Mouse (Mus musculus): ENCODE data around the gene Zp1. TPM values are rescaled to one million over a fixed set of nuclear protein-coding genes. Genes with fewer than 3 reads are reported as not detected.

The Zp1 gene
- not detected for polyA plus RNA-seq (2017; shearing (Covaris generic))

GRCm38 (mm10) chr19:10920532-10920931 is at the start of gene Zp1:
Gene Zp1 (minus strand): TSS chr19:10920632.

GRCm38 (mm10) chr19:10949112-10949511 is 28.7 kb upstream of the Zp1 start, which contains the start of gene Ccdc86:
Gene Ccdc86 (minus strand): TSS chr19:10949266.

GRCm38 (mm10) chr19:10937110-10937563 is 16.7 kb upstream of the Zp1 start, which contains the start of gene Ptgdr2:
Gene Ptgdr2 (plus strand): TSS chr19:10937160.

GRCm38 (mm10) chr19:10895016-10895528 is 25.4 kb downstream of the Zp1 start, which contains the start of gene Prpf19:
Gene Prpf19 (plus strand): TSS chr19:10895231.

GRCm38 (mm10) chr19:10881426-10882154 is 38.8 kb downstream of the Zp1 start, which contains the start of gene Tmem109:
Gene Tmem109 (minus strand): TSS chr19:10882001.

DNA sequence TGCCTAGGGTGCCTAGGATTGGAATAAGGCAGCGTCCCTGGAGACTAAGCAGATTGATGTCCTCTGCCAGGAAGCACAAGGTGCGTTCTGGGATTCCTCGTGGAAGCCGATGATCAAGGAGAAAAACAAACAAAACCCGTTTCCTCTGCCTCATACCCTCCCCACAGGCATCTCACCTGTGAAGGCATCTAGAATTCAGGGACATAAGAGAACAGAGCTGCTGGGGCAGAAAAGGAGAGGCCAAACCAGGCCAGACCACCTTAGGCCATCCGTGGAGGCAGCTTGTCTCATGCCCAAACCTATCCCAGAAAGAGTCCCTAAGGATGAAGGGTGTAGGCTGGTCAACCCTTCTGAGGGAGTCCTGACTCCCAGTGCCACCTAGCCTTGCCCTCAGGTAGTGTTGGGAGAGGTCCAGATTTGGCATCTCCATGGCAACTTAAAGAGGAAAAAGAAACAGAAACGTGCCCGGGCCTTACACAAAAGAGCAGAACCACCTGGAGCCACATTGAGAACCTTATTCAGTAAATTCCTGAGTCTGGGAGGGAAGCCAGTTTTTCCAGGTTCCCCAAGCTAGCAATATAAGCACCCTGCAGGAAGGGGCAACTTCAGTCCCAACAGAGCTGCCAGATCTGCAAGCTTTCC is 50.4 kb downstream of the Zp1 start, which contains the start of gene Tmem132a:
Tmem132a (minus strand) TSS at position 55 of the 642 bp plus-strand sequence.

Other genes with a start within 250 kb of the Zp1 start
- gene Pga5, start 242.6 kb downstream of the Zp1 start, polyA plus RNA-seq (2017; shearing (Covaris generic)) = not detected
- gene Vps37c, start 231.9 kb downstream of the Zp1 start, polyA plus RNA-seq (2017; shearing (Covaris generic)) = 24.7 TPM
- gene Cd5, start 181.6 kb downstream of the Zp1 start, polyA plus RNA-seq (2017; shearing (Covaris generic)) = 371 TPM
- gene Cd6, start 90.6 kb downstream of the Zp1 start, polyA plus RNA-seq (2017; shearing (Covaris generic)) = 429 TPM
- not detected for gene Slc15a3, start 80.9 kb downstream of the Zp1 start, polyA plus RNA-seq (2017; shearing (Covaris generic))
- 0.12 TPM for gene Tmem132a, start 50.7 kb downstream of the Zp1 start, polyA plus RNA-seq (2017; shearing (Covaris generic))
- 39.4 TPM for gene Tmem109, start 38.6 kb downstream of the Zp1 start, polyA plus RNA-seq (2017; shearing (Covaris generic))
- gene Prpf19, start 25.4 kb downstream of the Zp1 start, polyA plus RNA-seq (2017; shearing (Covaris generic)) = 81.2 TPM
- not detected for gene Ptgdr2, start 16.5 kb upstream of the Zp1 start, polyA plus RNA-seq (2017; shearing (Covaris generic))
- 18.8 TPM for gene Ccdc86, start 28.6 kb upstream of the Zp1 start, polyA plus RNA-seq (2017; shearing (Covaris generic))
- gene Ms4a10, start 54.0 kb upstream of the Zp1 start, polyA plus RNA-seq (2017; shearing (Covaris generic)) = not detected
- gene Ms4a15, start 72.6 kb upstream of the Zp1 start, polyA plus RNA-seq (2017; shearing (Covaris generic)) = not detected
- gene Ms4a18, start 97.4 kb upstream of the Zp1 start, polyA plus RNA-seq (2017; shearing (Covaris generic)) = not detected
- not detected for gene Ms4a8a, start 160.5 kb upstream of the Zp1 start, polyA plus RNA-seq (2017; shearing (Covaris generic))
- not detected for gene 1700017D01Rik, start 210.2 kb upstream of the Zp1 start, polyA plus RNA-seq (2017; shearing (Covaris generic))
- not detected for gene 1700025F22Rik, start 244.7 kb upstream of the Zp1 start, polyA plus RNA-seq (2017; shearing (Covaris generic))

Measured in naive thymus-derived CD4-positive, alpha-beta T cell, adult 5 months (primary cell).